Mouse (Mus musculus): Measurements from ENCODE around the gene Orai1. TPM values are rescaled to one million over a fixed set of nuclear protein-coding genes. Genes with fewer than 3 reads are reported as not detected.

Gene Orai1
- polyA plus RNA-seq, 1 experiment from 2014 or later = 9.6 TPM

DNA sequence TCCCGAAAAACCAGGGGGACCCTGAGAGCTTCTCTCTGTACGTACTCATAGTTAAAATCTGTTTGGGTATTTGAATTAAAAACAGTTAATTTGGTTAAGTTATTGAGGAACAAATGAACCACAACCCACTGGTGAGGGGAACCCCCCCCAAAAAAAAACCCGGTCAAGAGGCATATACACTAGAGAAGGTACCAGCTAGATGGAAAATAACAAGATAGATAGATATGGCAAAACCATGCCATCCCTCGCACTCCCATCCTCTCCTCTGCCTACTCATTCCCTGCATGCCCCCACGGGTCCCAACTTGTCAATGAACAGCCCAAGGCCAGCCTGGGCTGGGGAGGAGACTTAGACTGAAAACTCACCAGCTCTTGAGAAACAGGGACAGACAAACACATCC lies 30.4 kb upstream of the Orai1 start:
- H3K9ac ChIP-seq (replicated peaks; ENCODE audit: low read length) = no peak overlapping the region
- 82% methylated on average over 5 of the region's 5 CpGs for WGBS
- no peaks in the 10 kb centered on the region for H3K9me3 ChIP-seq (replicated peaks; ENCODE audit: control insufficient read depth, low read length)
- H3K4me1 ChIP-seq (ENCODE audit: control insufficient read depth, insufficient read depth, low read length) = peaks cover 11% of the 10 kb centered on the region
- no peaks in the 10 kb centered on the region for H3K36me3 ChIP-seq (replicated peaks; ENCODE audit: control insufficient read depth, insufficient read depth, low read depth, low read length)
- no peak overlapping the region for H3K4me2 ChIP-seq (ENCODE audit: low read depth, low read length)
- H3K27ac ChIP-seq (replicated peaks; ENCODE audit: low read depth, low read length) = no peak overlapping the region
- ATAC-seq (replicated peaks; ENCODE audit: insufficient number of reproducible peaks, low FRiP score, low TSS enrichment, low read depth) (no peak), DNase-seq (ENCODE audit: low spot score) (no peak)
- no peaks in the 10 kb centered on the region for H3K27me3 ChIP-seq (ENCODE audit: control insufficient read depth, insufficient read depth, low read length)
- H3K4me3 ChIP-seq (ENCODE audit: low read depth, low read length) = no peak overlapping the region

DNA sequence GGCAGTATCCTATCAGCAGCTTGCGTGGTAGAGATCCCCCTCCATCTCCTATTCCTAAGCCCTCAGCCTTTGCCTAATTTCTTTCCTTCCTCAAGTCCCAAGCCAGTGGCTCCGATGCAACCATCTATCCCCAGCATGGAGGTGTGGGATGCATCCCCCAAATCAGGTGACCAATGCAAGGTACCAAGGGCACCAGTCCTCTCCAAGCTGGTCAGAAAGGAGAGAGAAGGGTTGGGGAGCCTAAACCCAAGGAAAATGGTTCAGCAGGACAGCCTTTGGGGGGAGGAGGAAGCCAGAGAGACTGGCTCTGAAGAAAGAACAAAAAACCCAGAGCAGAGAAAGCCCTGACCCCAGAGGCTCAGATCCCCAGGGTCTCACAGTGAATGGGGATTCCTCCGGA lies 29.6 kb upstream of the Orai1 start:
- Histone ChIP-seq H3K4me2 (ENCODE audit: low read depth, low read length) (no peak overlapping the region), H3K27ac (replicated peaks; ENCODE audit: low read depth, low read length) (no peak overlapping the region), H3K9ac (replicated peaks; ENCODE audit: low read length) (no peak overlapping the region; the same call in 1 of the 2 replicates), H3K4me3 (ENCODE audit: low read depth, low read length) (no peak overlapping the region), H3K4me1 (ENCODE audit: control insufficient read depth, insufficient read depth, low read length) (peaks cover 11% of the 10 kb centered on the region), H3K36me3 (replicated peaks; ENCODE audit: control insufficient read depth, insufficient read depth, low read depth, low read length) (no peaks in the 10 kb centered on the region), H3K27me3 (ENCODE audit: control insufficient read depth, insufficient read depth, low read length) (no peaks in the 10 kb centered on the region), H3K9me3 (replicated peaks; ENCODE audit: control insufficient read depth, low read length) (no peaks in the 10 kb centered on the region)
- DNase-seq (ENCODE audit: low spot score) (no peak), ATAC-seq (replicated peaks; ENCODE audit: insufficient number of reproducible peaks, low FRiP score, low TSS enrichment, low read depth) (no peak)
- 52% methylated on average over 3 of the region's 3 CpGs for WGBS

DNA sequence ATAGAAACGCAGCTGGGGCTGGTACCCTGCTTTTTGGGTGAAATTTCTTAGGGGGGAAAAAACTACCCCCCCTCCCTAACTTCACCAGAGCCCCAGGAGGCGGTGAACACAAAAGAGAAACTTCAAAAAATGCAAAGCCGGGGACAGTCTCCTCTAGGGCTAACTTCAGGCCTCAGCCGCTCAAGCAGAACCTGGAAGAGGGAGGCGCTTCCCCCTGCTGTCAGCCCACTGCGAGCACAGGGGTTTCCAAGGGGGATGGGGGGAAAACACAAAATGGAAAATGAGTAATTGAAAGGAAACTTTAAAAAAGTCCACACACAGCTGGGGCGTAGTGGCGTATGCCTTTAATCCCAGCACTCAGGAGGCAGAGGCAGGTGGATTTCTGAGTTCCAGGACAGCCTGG lies 28.8 kb upstream of the Orai1 start:
- H3K9me3 ChIP-seq (replicated peaks; ENCODE audit: control insufficient read depth, low read length) = no peaks in the 10 kb centered on the region
- peaks cover 11% of the 10 kb centered on the region for H3K4me1 ChIP-seq (ENCODE audit: control insufficient read depth, insufficient read depth, low read length)
- no peak overlapping the region for H3K4me2 ChIP-seq (ENCODE audit: low read depth, low read length)
- DNase-seq (ENCODE audit: low spot score) = no peak
- no peaks in the 10 kb centered on the region for H3K27me3 ChIP-seq (ENCODE audit: control insufficient read depth, insufficient read depth, low read length)
- no peak overlapping the region for H3K9ac ChIP-seq (replicated peaks; ENCODE audit: low read length)
- 29% methylated on average over 8 of the region's 8 CpGs for WGBS
- H3K27ac ChIP-seq (replicated peaks; ENCODE audit: low read depth, low read length) = no peak overlapping the region
- no peak for ATAC-seq (replicated peaks; ENCODE audit: insufficient number of reproducible peaks, low FRiP score, low TSS enrichment, low read depth)
- H3K36me3 ChIP-seq (replicated peaks; ENCODE audit: control insufficient read depth, insufficient read depth, low read depth, low read length) = no peaks in the 10 kb centered on the region
- no peak overlapping the region for H3K4me3 ChIP-seq (ENCODE audit: low read depth, low read length)

DNA sequence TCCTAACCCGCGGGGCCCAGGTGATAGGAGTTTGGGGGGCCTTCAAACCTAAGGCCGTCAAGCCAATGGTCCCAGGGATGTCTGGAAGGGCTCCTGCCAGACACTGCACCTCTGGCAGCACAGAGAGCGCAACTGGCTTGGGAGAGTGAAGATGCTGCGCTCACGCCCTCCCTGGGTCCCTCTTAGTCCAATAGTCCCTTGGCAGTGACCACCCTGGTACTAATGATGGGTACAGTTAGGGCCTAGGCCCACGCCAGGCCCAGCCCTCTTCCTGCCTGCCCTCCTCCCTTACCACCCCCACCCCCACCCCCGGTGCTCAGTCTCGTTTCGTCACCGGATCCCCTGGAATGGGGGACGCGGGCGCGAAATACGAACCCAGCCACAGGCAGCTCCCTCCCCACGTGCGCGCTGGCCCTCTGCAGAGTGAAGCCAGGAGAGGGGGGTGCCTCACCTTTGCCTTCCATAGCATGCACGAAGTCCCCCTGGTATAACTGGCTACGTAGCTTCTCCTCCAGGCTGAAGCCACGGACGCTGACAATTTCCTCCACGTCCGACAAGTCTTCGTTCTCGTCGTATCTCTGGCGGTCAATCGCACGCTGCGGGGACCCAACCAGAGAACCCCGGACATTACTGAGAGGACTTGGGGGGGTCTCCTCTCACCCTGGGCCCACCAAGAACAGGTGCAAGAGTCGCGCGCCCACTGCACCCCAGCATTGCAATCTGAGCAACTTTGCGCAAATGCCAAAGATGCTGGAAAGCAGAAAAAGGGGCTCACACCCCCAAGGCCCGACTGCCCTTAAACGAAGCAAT lies 27.5 kb upstream of the Orai1 start:
- Histone ChIP-seq H3K36me3 (replicated peaks; ENCODE audit: control insufficient read depth, insufficient read depth, low read depth, low read length) (no peaks in the 10 kb centered on the region), H3K4me2 (ENCODE audit: low read depth, low read length) (peak overlapping the region; percentile 97), H3K9me3 (replicated peaks; ENCODE audit: control insufficient read depth, low read length) (no peaks in the 10 kb centered on the region), H3K9ac (replicated peaks; ENCODE audit: low read length) (peak overlapping the region; percentile 83), H3K27ac (replicated peaks; ENCODE audit: low read depth, low read length) (peak overlapping the region; percentile 57; the same call in 1 of the 2 replicates), H3K27me3 (ENCODE audit: control insufficient read depth, insufficient read depth, low read length) (no peaks in the 10 kb centered on the region), H3K4me1 (ENCODE audit: control insufficient read depth, insufficient read depth, low read length) (peaks cover 15% of the 10 kb centered on the region), H3K4me3 (ENCODE audit: low read depth, low read length) (peak overlapping the region; percentile 51)
- ATAC-seq (replicated peaks; ENCODE audit: insufficient number of reproducible peaks, low FRiP score, low TSS enrichment, low read depth) = no peak; the same call in 1 of the 2 replicates
- under 1% methylated on average over 39 of the region's 39 CpGs for WGBS
- DNase-seq (ENCODE audit: low spot score) = peak; percentile 62

DNA sequence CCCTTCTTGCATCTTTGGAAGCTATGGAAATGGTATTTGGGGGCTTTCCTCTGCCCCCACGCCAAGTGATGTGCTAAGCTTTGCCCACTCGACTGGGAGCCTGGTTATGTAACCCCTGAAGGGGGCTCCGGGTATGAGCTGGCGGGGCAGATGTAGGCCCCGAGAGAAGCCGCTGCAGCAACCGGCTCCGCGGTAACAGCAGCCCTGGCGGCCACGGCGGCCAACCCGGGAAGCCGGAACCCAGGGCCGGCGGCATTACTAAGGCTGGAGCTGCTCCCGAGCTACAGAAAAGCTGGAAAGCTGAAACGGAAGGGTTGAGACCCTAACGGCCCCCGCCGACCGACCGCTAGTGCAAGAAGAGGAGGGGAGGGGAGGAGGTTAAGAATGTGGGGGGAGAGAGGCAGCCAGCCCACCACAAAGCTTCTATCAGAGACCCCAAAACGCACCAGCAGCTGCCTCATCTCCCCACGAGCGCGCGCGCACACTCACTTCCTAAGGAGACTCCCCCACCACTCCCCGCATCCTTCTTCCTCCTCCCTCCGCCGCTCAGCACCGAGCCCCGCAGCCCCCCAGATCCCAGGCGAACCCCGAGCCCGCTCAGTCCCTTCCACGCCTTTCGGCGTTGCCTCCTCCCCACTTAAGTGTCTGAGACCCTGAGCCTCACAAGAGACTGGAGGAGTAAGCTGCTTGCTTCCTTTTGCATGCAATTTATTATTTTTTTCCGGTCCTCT lies 26.7 kb upstream of the Orai1 start:
- peak overlapping the region; percentile 51 for H3K4me3 ChIP-seq (ENCODE audit: low read depth, low read length)
- H3K27me3 ChIP-seq (ENCODE audit: control insufficient read depth, insufficient read depth, low read length) = no peaks in the 10 kb centered on the region
- WGBS = 0% methylated on average over 35 of the region's 41 CpGs
- no peaks in the 10 kb centered on the region for H3K9me3 ChIP-seq (replicated peaks; ENCODE audit: control insufficient read depth, low read length)
- no peaks in the 10 kb centered on the region for H3K36me3 ChIP-seq (replicated peaks; ENCODE audit: control insufficient read depth, insufficient read depth, low read depth, low read length)
- peak; percentile 69 for DNase-seq (ENCODE audit: low spot score)
- ATAC-seq (replicated peaks; ENCODE audit: insufficient number of reproducible peaks, low FRiP score, low TSS enrichment, low read depth) = no peak
- peaks cover 15% of the 10 kb centered on the region for H3K4me1 ChIP-seq (ENCODE audit: control insufficient read depth, insufficient read depth, low read length)
- peak overlapping the region; percentile 57 for H3K27ac ChIP-seq (replicated peaks; ENCODE audit: low read depth, low read length)
- peak overlapping the region; percentile 83 for H3K9ac ChIP-seq (replicated peaks; ENCODE audit: low read length)
- H3K4me2 ChIP-seq (ENCODE audit: low read depth, low read length) = peak overlapping the region; percentile 97

DNA sequence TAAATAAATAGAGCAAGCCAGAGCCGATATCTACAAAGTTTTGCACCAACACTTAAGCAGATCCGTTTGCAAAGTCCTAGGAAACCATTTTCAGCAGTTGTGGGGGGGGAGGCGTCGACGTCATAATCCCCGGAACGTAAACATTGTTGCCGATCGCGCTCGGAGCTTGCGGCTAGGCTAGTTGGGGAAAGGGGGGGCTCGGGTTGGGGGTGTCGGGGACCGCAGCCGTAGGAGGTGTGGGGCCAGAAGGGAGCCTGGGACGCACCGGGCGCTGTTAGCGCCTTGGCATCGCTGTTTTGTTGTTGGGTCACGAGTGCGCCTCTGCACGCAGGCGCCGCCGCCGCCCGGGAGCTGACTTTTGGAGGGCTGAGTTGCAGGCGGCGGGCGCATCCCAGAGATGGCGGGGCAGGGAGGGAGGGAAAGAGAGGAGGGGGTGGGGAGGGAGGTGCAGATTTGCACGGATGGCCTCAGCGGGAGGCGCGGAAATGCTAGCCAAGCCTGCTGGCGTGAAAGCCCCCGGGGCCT lies 25.8 kb upstream of the Orai1 start:
- H3K4me2 ChIP-seq (ENCODE audit: low read depth, low read length) = peak overlapping the region; percentile 97
- H3K4me3 ChIP-seq (ENCODE audit: low read depth, low read length) = peak overlapping the region; percentile 51
- H3K36me3 ChIP-seq (replicated peaks; ENCODE audit: control insufficient read depth, insufficient read depth, low read depth, low read length) = no peaks in the 10 kb centered on the region
- no peaks in the 10 kb centered on the region for H3K27me3 ChIP-seq (ENCODE audit: control insufficient read depth, insufficient read depth, low read length)
- H3K27ac ChIP-seq (replicated peaks; ENCODE audit: low read depth, low read length) = peak overlapping the region; percentile 63
- WGBS = under 1% methylated on average over 37 of the region's 39 CpGs
- H3K9ac ChIP-seq (replicated peaks; ENCODE audit: low read length) = peak overlapping the region; percentile 59
- ATAC-seq (replicated peaks; ENCODE audit: insufficient number of reproducible peaks, low FRiP score, low TSS enrichment, low read depth) (peak; percentile 49), DNase-seq (ENCODE audit: low spot score) (peak; percentile 81)
- H3K4me1 ChIP-seq (ENCODE audit: control insufficient read depth, insufficient read depth, low read length) = peaks cover 15% of the 10 kb centered on the region
- H3K9me3 ChIP-seq (replicated peaks; ENCODE audit: control insufficient read depth, low read length) = no peaks in the 10 kb centered on the region

DNA sequence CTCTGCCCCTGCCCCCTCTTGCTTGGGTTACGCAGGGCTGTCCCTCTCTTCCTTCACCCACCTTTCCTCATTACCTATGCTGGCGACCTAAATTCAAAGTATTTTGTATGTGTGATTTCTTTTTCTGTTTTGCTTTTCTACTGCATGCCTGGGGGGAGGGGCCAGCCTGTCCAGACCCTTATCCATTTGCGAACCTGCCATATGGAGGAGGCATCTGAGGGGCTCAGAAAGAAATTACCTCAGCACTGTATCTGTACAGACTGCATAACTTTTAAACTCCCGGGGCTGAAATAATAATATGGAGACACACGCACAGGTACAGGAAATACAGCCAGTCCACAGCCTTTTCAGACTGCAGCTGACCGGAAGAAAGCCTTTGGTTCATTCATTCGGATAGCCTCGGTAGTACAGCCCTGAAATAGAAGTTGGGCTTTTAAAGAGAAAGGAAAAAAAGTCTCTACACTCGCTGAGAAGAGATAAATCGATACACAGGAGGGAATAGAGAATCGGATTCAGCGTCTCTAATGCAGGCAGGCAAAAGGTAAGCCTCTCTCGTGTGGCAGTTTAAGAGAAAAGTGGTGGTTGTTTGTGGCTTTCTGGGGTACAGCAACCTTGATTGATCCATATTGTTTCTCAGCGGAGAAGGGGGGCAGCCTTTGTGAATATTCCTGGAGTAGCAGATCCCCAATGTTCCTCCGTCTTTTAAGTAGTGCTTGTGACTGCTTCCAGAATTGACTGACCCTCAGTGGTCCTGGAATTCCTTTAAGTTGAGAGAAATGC lies 25.1 kb upstream of the Orai1 start, which contains the start of gene Kdm2b:
Gene Kdm2b, minus strand, starts transcription at position 273 of the 780 bp plus-strand sequence.
- H3K4me2 ChIP-seq (ENCODE audit: low read depth, low read length) = peak within 1 kb of the TSS; percentile 97
- ATAC-seq (replicated peaks; ENCODE audit: insufficient number of reproducible peaks, low FRiP score, low TSS enrichment, low read depth) = peak; percentile 46; the same call in 1 of the 2 replicates
- H3K27me3 ChIP-seq (ENCODE audit: control insufficient read depth, insufficient read depth, low read length) = no peaks in the 10 kb centered on the region
- no peaks in the 10 kb centered on the region for H3K36me3 ChIP-seq (replicated peaks; ENCODE audit: control insufficient read depth, insufficient read depth, low read depth, low read length)
- H3K4me3 ChIP-seq (ENCODE audit: low read depth, low read length) = peak within 1 kb of the TSS; percentile 51
- H3K27ac ChIP-seq (replicated peaks; ENCODE audit: low read depth, low read length) = peak within 1 kb of the TSS; percentile 63
- peak; percentile 55 for DNase-seq (ENCODE audit: low spot score)
- peak within 1 kb of the TSS; percentile 59 for H3K9ac ChIP-seq (replicated peaks; ENCODE audit: low read length)
- H3K4me1 ChIP-seq (ENCODE audit: control insufficient read depth, insufficient read depth, low read length) = peaks cover 17% of the 10 kb centered on the region
- 1% methylated on average over 15 of the region's 15 CpGs for WGBS
- H3K9me3 ChIP-seq (replicated peaks; ENCODE audit: control insufficient read depth, low read length) = no peaks in the 10 kb centered on the region
